Mouse (Mus musculus) macrophage (primary cell): ENCODE data around the gene Mapkap1. TPM values are rescaled to one million over a fixed set of nuclear protein-coding genes. Genes with fewer than 3 reads are reported as not detected.
"Not testable (repeated sequence)": the region's sequence is repeated elsewhere in the genome, so short reads cannot be mapped to it uniquely, and the experiment has no call there.

Experiments
- H3K27ac ChIP-seq: fragments of 350-480 bp; formaldehyde crosslinking; 2 replicates; pipeline ENCODE4 v1.9.0; 2021
- H3K36me3 ChIP-seq: fragments of 350-480 bp; formaldehyde crosslinking; 2 replicates; pipeline ENCODE4 v1.9.0; 2021; ENCODE audit errors: inconsistent target
- H3K4me3 ChIP-seq: fragments of 350-480 bp; formaldehyde crosslinking; 2 replicates; pipeline ENCODE4 v1.9.0; 2021; ENCODE audit errors: inconsistent target
- H3K79me2 ChIP-seq: fragments of 350-480 bp; formaldehyde crosslinking; 2 replicates; pipeline ENCODE4 v1.9.0; 2021; ENCODE audit errors: inconsistent target
- WGBS: methylation state at CpG from one replicate; pipeline ENCODE4 v1.1.7; 2026; ENCODE audit warnings: inconsistent platforms; ENCODE audit not compliant: missing documents; 5-methylcytosine and 5-hydroxymethylcytosine counted together
- polyA plus RNA-seq: library from polyadenylated mRNA; stranded (reverse); fragments of 250-400 nt; gene quantifications from 3 replicates; pipeline ENCODE4 v1.2.4, GENCODE M21; 2018; ENCODE audit warnings: inconsistent platforms

The Mapkap1 gene
- polyA plus RNA-seq, 1 experiment from 2014 or later: 49.6 TPM

GRCm38 (mm10) chr2:34408341-34408740, 1.8 kb downstream of the Mapkap1 start:
- Histone ChIP-seq H3K36me3 (no peaks in the 10 kb centered on the region), H3K4me3 (no peak overlapping the region), H3K79me2 (peaks cover 55% of the 10 kb centered on the region), H3K27ac (no peak overlapping the region)
- WGBS: 97% methylated on average over 10 of the region's 10 CpGs

- Histone ChIP-seq H3K79me2 (peaks cover 69% of the 10 kb centered on the region), H3K36me3 (no peaks in the 10 kb centered on the region)
- WGBS: 75% methylated on average over 5 of the region's 5 CpGs
Observed at GRCm38 (mm10) chr2:34409741-34410340, 3.3 kb downstream of the Mapkap1 start.

GRCm38 (mm10) chr2:34420256-34420655, 13.7 kb downstream of the Mapkap1 start:
- no peaks in the 10 kb centered on the region for H3K36me3 ChIP-seq
- H3K4me3 ChIP-seq: no peak overlapping the region
- peaks cover 16% of the 10 kb centered on the region; the same call in 1 of the 2 replicates for H3K79me2 ChIP-seq
- H3K27ac ChIP-seq: no peak overlapping the region
- WGBS: 88% methylated on average over 1 of the region's 1 CpGs

More at GRCm38 (mm10) chr2:34409741-34410340, 3.3 kb downstream of the Mapkap1 start:
- H3K4me3 ChIP-seq: no peak overlapping the region
- no peak overlapping the region for H3K27ac ChIP-seq

GRCm38 (mm10) chr2:34424186-34424585, 17.6 kb downstream of the Mapkap1 start:
- Histone ChIP-seq H3K27ac (no peak overlapping the region), H3K4me3 (no peak overlapping the region), H3K79me2 (peaks cover 10% of the 10 kb centered on the region; the same call in 1 of the 2 replicates), H3K36me3 (no peaks in the 10 kb centered on the region)
- 91% methylated on average over 3 of the region's 3 CpGs for WGBS

- WGBS: 98% methylated on average over 4 of the region's 4 CpGs
- H3K36me3 ChIP-seq: no peaks in the 10 kb centered on the region
Observed at GRCm38 (mm10) chr2:34425573-34426223, 19.1 kb downstream of the Mapkap1 start.

GRCm38 (mm10) chr2:34430663-34431062, 24.1 kb downstream of the Mapkap1 start:
- 93% methylated on average over 4 of the region's 8 CpGs for WGBS
- no peak overlapping the region for H3K27ac ChIP-seq

More at GRCm38 (mm10) chr2:34425573-34426223, 19.1 kb downstream of the Mapkap1 start:
- Histone ChIP-seq H3K79me2 (peaks cover 10% of the 10 kb centered on the region; the same call in 1 of the 2 replicates), H3K4me3 (no peak overlapping the region), H3K27ac (no peak overlapping the region)

GRCm38 (mm10) chr2:34431701-34432372, 25.3 kb downstream of the Mapkap1 start:
- Histone ChIP-seq H3K27ac (no peak overlapping the region), H3K79me2 (peaks cover 10% of the 10 kb centered on the region; the same call in 1 of the 2 replicates), H3K36me3 (no peaks in the 10 kb centered on the region), H3K4me3 (no peak overlapping the region)
- 94% methylated on average over 12 of the region's 12 CpGs for WGBS

More at GRCm38 (mm10) chr2:34430663-34431062, 24.1 kb downstream of the Mapkap1 start:
- no peaks in the 10 kb centered on the region for H3K36me3 ChIP-seq
- H3K79me2 ChIP-seq: peaks cover 10% of the 10 kb centered on the region; the same call in 1 of the 2 replicates
- no peak overlapping the region for H3K4me3 ChIP-seq

- 100% methylated on average over 1 of the region's 2 CpGs for WGBS
- not testable (repeated sequence) for H3K4me3 ChIP-seq, H3K79me2 ChIP-seq, H3K36me3 ChIP-seq, H3K27ac ChIP-seq
Observed at GRCm38 (mm10) chr2:34432887-34433286, 26.3 kb downstream of the Mapkap1 start.

GRCm38 (mm10) chr2:34436321-34436720, 29.8 kb downstream of the Mapkap1 start:
- Histone ChIP-seq H3K27ac (no peak overlapping the region), H3K4me3 (no peak overlapping the region), H3K79me2 (no peaks in the 10 kb centered on the region), H3K36me3 (no peaks in the 10 kb centered on the region)
- WGBS: 95% methylated on average over 3 of the region's 3 CpGs

GRCm38 (mm10) chr2:34448756-34449155, 42.2 kb downstream of the Mapkap1 start:
- Histone ChIP-seq H3K27ac (no peak overlapping the region), H3K36me3 (peaks cover 3% of the 10 kb centered on the region; the same call in 1 of the 2 replicates), H3K79me2 (no peaks in the 10 kb centered on the region), H3K4me3 (no peak overlapping the region)
- 85% methylated on average over 4 of the region's 4 CpGs for WGBS

- 98% methylated on average over 3 of the region's 3 CpGs for WGBS
- no peak overlapping the region for H3K27ac ChIP-seq
Observed at GRCm38 (mm10) chr2:34462490-34462889, 55.9 kb downstream of the Mapkap1 start.

GRCm38 (mm10) chr2:34468559-34469141, 62.1 kb downstream of the Mapkap1 start:
- WGBS: 91% methylated on average over 7 of the region's 7 CpGs

More at GRCm38 (mm10) chr2:34462490-34462889, 55.9 kb downstream of the Mapkap1 start:
- no peaks in the 10 kb centered on the region for H3K79me2 ChIP-seq
- H3K36me3 ChIP-seq: no peaks in the 10 kb centered on the region
- no peak overlapping the region for H3K4me3 ChIP-seq

GRCm38 (mm10) chr2:34469324-34469723, 62.8 kb downstream of the Mapkap1 start:
- Histone ChIP-seq H3K79me2 (no peaks in the 10 kb centered on the region), H3K36me3 (no peaks in the 10 kb centered on the region), H3K27ac (no peak overlapping the region), H3K4me3 (no peak overlapping the region)
- WGBS: 97% methylated on average over 5 of the region's 5 CpGs

More at GRCm38 (mm10) chr2:34468559-34469141, 62.1 kb downstream of the Mapkap1 start:
- H3K79me2 ChIP-seq: no peaks in the 10 kb centered on the region
- no peak overlapping the region for H3K4me3 ChIP-seq
- no peaks in the 10 kb centered on the region for H3K36me3 ChIP-seq
- H3K27ac ChIP-seq: no peak overlapping the region

- WGBS: 100% methylated on average over 3 of the region's 3 CpGs
- Histone ChIP-seq H3K36me3 (no peaks in the 10 kb centered on the region), H3K79me2 (no peaks in the 10 kb centered on the region), H3K4me3 (no peak overlapping the region), H3K27ac (no peak overlapping the region)
Observed at GRCm38 (mm10) chr2:34473775-34474174, 67.2 kb downstream of the Mapkap1 start.
